Mouse (Mus musculus) activated CD4-positive, CD25-positive, alpha-beta regulatory T cell, adult 4 months (primary cell): ENCODE measurements around the gene Gtse1. TPM values are rescaled to one million over a fixed set of nuclear protein-coding genes. Genes with fewer than 3 reads are reported as not detected.
A peak's percentile ranks its signal among the peaks of the same experiment; 100 is the strongest.

Source experiments
- ATAC-seq: one replicate; pipeline ENCODE4 v1.8.0; 2017
- polyA plus RNA-seq, 2 experiments: library from polyadenylated mRNA; unstranded; fragments of 100-300 nt; shearing (Covaris generic); gene quantifications; one replicate each; pipeline ENCODE4 v1.2.1; 2017

The Gtse1 gene
- polyA plus RNA-seq, 2 experiments from 2014 or later: 5.1 to 8.2 TPM

DNA sequence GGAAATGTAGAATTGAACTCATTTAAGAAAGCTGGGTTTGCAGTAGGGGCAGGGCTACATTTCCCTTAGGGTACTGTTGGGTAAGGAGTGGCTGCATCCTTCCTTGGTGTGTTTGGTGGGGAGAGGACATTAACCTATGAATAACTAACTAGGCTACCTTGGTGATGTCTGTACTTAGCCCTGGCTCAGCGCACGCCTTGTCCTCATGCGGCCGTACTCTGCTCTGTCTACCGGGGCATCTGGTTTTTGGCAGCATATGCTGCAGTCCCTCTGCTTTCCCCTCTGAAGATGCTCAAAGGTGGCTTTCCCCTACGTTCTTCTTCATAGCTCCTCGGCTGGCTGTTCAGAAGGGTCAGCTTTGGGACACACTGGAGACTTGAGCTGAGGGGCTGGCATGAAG, 17.8 kb downstream of the Gtse1 start:
- ATAC-seq: no peak

- ATAC-seq: peak; percentile 90
Measured at GRCm38 (mm10) chr15:85878848-85879497, 19.4 kb downstream of the Gtse1 start, which contains the start of gene Trmu. TSS of gene Trmu (plus strand) at chr15:85879312.

- ATAC-seq: peak; percentile 34
Measured at GRCm38 (mm10) chr15:85879498-85879895, 20.0 kb downstream of the Gtse1 start.

DNA sequence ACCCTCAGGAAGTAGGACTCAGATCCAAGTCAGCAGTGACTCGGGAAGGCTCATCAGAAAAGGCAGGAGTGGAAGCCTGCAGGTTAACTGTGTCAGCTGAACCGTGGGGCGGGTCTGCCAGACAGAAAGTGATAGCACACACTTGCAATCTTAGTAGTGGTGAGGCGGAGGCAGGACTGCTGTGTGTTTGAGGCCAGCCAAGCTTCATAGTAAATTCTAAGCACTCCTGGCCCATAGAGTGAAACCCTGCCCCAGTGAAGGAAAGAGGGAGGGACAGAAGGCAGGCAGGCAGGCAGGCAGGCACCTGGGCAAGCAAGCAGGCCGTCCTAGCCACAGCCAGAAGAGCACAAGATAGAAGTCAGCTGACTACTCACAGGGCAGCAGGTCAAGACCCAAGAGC, 26.1 kb downstream of the Gtse1 start:
- ATAC-seq: no peak

- ATAC-seq: no peak
Measured at GRCm38 (mm10) chr15:85889235-85889634, 29.7 kb downstream of the Gtse1 start.

- ATAC-seq: no peak
Measured at GRCm38 (mm10) chr15:85891971-85892370, 32.4 kb downstream of the Gtse1 start.

DNA sequence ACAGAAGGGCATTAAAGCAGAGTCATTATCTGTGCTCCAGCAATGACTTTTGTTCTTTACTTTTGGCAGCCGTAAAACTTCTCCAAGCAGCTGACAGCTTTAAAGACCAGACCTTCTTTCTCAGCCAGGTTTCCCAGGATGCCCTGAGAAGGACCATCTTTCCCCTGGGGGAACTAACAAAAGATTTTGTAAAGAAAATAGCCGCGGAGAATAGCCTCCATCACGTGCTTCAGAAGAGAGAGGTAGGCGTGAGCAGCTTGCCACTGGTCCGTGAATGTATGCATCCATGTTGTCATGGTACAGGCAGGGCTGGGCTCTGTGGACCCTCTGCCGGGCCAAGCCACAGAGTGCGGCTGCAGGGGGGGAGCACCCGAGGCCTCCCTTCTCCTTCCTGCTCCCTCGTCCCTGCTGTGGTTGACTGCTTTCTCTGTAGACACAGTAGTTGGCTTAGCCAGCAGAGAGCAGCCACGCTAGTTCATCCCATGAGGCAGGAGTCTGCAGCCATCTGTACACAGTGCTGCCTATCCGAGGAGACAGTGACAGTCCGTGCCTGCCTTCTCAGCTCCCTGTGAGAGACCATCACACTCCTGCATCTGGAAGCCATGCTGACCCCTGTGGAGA, 33.1 kb downstream of the Gtse1 start:
- no peak for ATAC-seq

- ATAC-seq: no peak
Measured at GRCm38 (mm10) chr15:85893871-85894270, 34.3 kb downstream of the Gtse1 start.

DNA sequence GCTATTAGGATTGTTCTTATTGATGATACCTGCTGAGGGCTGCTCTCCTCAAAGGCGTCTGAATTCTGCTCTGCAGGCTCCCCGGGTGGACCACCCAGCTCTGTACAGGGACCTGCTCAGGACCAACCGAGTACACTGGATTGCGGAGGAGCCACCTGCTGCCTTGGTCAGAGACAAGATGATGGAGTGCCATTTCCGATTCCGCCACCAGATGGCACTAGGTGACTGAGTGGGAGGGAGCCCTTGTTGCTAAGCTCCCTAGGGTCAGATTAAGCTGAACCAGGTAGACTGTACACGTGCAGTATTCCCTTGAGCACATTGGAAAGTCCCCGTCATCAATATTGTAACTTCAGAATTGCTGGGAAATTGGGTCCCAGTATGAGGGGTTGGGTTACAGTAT, 36.7 kb downstream of the Gtse1 start:
- ATAC-seq: peak; percentile 85

DNA sequence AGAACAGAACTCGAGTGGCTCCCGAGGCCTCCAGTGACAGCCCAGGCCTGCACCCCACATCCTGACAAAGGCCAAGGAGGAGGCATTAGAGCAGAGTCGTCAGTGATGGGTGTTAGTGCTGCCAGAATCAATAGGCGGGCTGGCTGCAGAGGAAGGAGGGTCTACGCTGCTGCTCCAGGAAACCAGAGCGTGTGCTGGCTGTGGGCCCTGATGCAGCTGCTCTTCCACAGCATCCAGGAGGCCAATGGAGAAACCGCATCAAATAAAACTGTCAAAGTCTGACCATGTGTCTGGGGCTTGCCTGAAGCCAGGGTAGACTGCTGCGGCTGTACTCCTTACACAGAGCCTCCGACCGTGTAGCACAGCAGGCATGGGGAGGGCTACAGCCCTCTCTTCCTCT, 37.6 kb downstream of the Gtse1 start:
- ATAC-seq: no peak

- ATAC-seq: no peak
Measured at GRCm38 (mm10) chr15:85899396-85899795, 39.9 kb downstream of the Gtse1 start.

DNA sequence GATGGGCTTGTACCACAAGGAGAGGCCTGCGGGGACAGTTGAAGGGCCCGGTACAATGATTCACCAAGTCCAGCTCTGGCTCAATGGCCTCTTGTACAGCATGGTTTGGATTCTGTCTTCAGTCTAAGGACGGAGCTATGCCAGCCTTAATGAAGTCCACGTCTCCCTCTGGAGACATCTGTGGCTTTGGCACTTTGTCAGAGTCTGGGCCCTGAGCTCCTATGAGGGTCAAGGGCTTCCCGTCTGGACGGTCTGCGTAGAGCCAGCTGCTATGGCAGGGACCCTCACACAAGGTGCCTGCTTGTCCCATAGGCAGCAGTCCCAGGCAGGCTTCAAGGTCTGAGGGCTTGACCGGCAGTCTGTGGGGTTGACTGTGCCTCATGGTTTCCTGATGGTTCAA, 40.8 kb downstream of the Gtse1 start:
- ATAC-seq: no peak

DNA sequence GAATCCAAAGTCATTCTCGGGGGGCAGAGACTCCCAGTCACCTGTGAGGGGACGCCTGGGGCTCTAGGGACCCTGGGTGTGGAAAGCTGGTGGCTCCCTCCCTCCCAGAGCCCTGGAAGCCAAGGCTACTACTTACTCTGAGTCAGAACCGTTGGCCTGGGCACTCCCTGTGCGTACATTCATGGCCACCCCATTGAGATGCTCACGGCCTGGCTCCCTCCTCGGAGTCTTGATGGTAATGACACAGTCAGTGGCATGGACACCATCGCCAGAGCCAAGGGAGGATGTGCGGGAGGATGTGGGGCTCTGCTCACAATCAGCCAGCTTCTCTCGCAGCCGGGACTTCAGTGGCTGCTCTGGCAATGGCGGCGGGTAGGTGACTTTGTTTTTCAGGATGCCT, 41.3 kb downstream of the Gtse1 start:
- ATAC-seq: no peak

DNA sequence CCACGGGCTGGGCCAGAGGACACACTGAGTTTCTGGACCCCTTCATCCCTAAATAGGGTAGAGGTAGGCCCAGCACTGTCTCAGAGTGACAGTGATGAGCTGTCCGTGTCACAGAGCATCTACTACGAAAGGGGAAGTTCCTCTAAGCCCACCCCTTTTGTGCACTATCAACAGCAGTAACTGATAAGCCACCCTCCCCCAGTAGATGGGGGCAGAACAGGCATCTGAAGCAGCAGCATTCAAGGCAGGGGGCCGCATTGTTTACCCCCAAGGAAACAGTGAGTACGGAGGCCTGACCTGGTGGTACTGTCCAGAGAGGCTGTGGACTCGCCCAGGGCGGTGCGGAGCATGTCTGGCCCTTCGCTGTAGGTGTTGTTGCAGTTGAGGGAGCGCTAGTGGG, 43.0 kb downstream of the Gtse1 start:
- no peak for ATAC-seq

DNA sequence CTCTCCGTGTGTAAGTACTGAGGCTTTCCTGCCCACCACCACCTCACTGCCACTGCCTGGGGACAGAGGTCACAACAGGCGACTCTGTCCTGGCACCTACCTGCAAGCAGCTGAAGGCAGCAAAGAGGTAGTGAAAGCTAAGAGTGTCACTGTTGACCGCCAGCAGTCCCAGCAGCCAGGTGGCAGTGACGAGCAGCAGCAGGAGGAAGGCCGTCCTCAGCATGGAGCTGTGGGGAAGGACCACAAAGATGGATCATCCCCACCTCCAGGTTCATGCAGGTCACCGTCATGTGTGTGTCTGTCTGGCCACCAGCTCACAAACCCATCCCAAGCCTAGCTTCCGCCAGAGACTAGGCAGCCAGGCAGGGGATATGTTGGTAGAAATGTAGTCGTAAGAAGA, 44.3 kb downstream of the Gtse1 start:
- no peak for ATAC-seq

- ATAC-seq: no peak
Measured at GRCm38 (mm10) chr15:85908660-85909491, 49.3 kb downstream of the Gtse1 start.

- ATAC-seq: no peak
Measured at GRCm38 (mm10) chr15:85909492-85909829, 49.9 kb downstream of the Gtse1 start.

DNA sequence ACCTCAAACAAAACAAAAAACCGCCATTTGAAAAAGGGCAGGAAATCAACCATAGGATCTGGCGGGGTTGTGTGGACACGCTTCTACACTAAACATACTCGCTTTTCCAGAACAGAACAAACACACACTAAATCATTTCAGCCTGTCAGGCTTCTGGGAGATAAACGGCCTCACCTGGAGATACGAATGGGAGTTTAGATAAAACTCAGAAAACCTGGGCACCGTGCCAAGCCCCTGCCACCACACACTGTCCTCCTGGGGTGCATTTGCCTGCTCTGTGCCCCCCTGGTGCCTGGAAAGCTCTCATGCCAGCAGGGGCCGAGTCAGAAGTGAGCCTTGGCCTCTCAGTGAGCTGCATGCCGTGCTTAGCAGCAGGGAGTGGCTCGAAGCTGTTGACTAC, 50.4 kb downstream of the Gtse1 start:
- no peak for ATAC-seq

DNA sequence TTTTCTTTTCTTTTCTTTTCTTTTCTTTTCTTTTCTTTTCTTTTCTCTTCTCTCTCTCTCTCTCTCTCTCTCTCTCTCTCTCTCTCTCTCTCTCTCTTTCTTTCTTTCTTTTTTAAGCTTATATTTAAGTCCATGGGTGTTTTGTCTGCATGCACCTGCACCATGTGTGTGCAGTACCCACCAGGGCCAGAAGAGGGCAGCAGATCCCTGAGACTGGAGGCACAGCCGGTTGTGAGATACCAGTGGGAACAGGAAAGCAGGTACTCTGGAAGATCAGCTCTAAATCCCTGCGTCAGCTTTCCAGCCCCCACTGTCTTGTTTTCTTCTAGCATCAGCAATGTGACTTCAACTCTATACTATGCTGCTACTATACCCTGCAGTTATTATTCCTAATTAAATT, 54.1 kb downstream of the Gtse1 start:
- ATAC-seq: no peak

DNA sequence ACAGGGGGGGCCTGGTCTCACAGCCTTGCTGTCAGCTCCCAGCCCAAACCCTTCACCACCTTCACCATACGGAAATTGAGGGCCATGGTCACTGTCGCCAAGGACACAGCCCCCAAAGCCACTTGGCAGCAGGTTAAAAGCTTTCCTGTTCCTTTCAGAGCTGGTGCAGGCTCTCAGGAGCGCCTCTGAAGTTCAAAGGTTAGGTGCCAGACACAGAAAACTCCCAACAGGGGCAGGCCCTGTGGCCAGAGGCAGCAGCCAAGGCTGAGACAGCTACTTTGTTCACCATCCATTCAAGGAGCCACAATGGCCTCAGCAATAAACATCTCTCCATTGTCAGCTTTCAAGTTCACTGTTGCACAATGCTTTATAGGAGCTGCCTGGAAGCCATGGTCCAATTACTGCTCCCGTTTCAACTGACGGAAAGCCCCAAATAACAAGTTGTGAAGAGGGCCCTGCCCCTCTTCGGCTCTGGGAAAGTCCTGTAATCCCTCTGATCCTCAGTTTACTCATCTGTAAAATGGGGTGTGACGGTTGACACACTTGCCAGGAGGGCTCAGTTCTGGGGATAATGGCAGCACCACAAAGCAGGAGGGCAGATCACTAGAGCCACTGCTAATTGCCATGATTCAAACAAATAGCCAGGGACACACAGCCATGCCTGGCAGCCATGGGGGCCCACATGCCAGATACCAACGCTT, 59.8 kb downstream of the Gtse1 start:
- no peak for ATAC-seq

DNA sequence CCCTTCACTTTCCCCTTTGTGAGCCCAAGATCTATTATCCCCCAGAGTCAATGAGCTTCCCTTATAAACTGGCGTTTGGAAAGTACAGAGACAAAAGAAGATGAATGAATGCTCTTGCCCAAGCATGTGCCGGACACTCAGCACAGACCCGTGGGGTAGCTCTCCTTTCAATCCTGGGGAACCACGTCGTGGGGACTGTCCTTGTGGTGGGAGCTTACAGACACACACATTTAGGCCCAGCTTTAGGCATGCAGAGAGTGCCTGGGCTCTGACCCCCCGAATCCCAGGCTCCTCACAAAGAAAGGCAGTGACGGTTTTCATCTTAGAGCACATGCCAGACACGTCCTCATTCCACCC, 60.3 kb downstream of the Gtse1 start:
- no peak for ATAC-seq

- ATAC-seq: no peak
Measured at GRCm38 (mm10) chr15:85921855-85922254, 62.3 kb downstream of the Gtse1 start.
